Mouse (Mus musculus) testis, postnatal 10 days (tissue): ENCODE results near the gene Zfp445.

ENCODE experiments used
- DNase-seq: peaks from one replicate; pipeline ENCODE4 v3.0.0; 2021; ENCODE audit warnings: low spot score

Gene Zfp445

GRCm38 (mm10) chr9:122836126-122836525 is 29.7 kb downstream of the Zfp445 start:
- no peak for DNase-seq

GRCm38 (mm10) chr9:122829826-122830380 is 35.9 kb downstream of the Zfp445 start:
- DNase-seq: no peak

GRCm38 (mm10) chr9:122826743-122827142 is 39.1 kb downstream of the Zfp445 start:
- no peak for DNase-seq

- DNase-seq: no peak
These were observed 42.3 kb downstream of the Zfp445 start for GRCm38 (mm10) chr9:122823374-122824017.

GRCm38 (mm10) chr9:122815239-122815851 is 50.5 kb downstream of the Zfp445 start:
- no peak for DNase-seq

- DNase-seq: no peak
These were observed 51.0 kb downstream of the Zfp445 start for GRCm38 (mm10) chr9:122814775-122815174.

- no peak for DNase-seq
These were observed 53.4 kb downstream of the Zfp445 start for GRCm38 (mm10) chr9:122812386-122812785.

- no peak for DNase-seq
These were observed 55.6 kb downstream of the Zfp445 start for GRCm38 (mm10) chr9:122810212-122810611.

- DNase-seq: no peak
These were observed 58.6 kb downstream of the Zfp445 start for GRCm38 (mm10) chr9:122807186-122807585.

- no peak for DNase-seq
These were observed 59.9 kb downstream of the Zfp445 start for GRCm38 (mm10) chr9:122805845-122806341.

- peak; percentile 95 for DNase-seq
These were observed 60.6 kb downstream of the Zfp445 start, which contains the start of gene Tcaim for GRCm38 (mm10) chr9:122805053-122805844. Gene Tcaim (plus strand): TSS chr9:122805539.
